Comparison of ENCODE assay signal across 26 mouse cellular contexts in genomic region chr15:63559293-63559692, GRCm38 (mm10).
A peak's percentile ranks its signal among the peaks of the same experiment; 100 is the strongest.
DNase-seq lines count a peak whose midpoint lies in the region; ATAC-seq and TF ChIP-seq lines count a peak whose summit lies in the region.
"Had no signal": no experiment of that assay in that cellular context is flagged by ENCODE, and none has a peak within 500 bp of the region (broad histone marks: within the 10 kb centered on the region; RNA-seq: fewer than 3 reads in every experiment).

No protein-coding gene starts in this region.

- no peak overlapping the region for H3K4me3 ChIP-seq in heart, embryonic 16.5 days (ENCODE audit: low read length)
- H3K4me3 ChIP-seq in heart, embryonic 12.5 days: no peak overlapping the region
- H3K4me3 ChIP-seq in thymus, adult 2 months (ENCODE audit: control insufficient read depth, insufficient read depth, low read length): no peak overlapping the region
- H3K4me3 ChIP-seq: embryonic facial prominence, embryonic 13.5 days; embryonic facial prominence, embryonic 15.5 days; forebrain, embryonic 13.5 days; forebrain, embryonic 15.5 days had no signal

- peaks cover 11% of the 10 kb centered on the region for H3K4me1 ChIP-seq in heart, embryonic 16.5 days (ENCODE audit: control insufficient read depth, insufficient read depth, low read length)
- no peaks in the 10 kb centered on the region for H3K4me1 ChIP-seq in heart, embryonic 12.5 days (replicated peaks)
- H3K4me1 ChIP-seq in thymus, adult 2 months (replicated peaks; ENCODE audit: control insufficient read depth, insufficient read depth, low read length): peaks cover 2% of the 10 kb centered on the region; the same call in 1 of the 2 replicates
- H3K4me1 ChIP-seq: embryonic facial prominence, embryonic 15.5 days; forebrain, embryonic 13.5 days; forebrain, embryonic 15.5 days had no signal

- H3K27me3 ChIP-seq in heart, embryonic 16.5 days (ENCODE audit: control insufficient read depth, insufficient read depth, low read length): no peaks in the 10 kb centered on the region
- no peaks in the 10 kb centered on the region for H3K27me3 ChIP-seq in heart, embryonic 12.5 days (replicated peaks)
- no peaks in the 10 kb centered on the region for H3K27me3 ChIP-seq in thymus, adult 2 months (ENCODE audit: control insufficient read depth, insufficient read depth, low read length)
- H3K27me3 ChIP-seq: CH12.LX; embryonic facial prominence, embryonic 13.5 days; embryonic facial prominence, embryonic 15.5 days; forebrain, embryonic 13.5 days; forebrain, embryonic 15.5 days; Patski had no signal

- WGBS in heart, embryonic 16.5 days: 75% methylated on average over 2 of the region's 2 CpGs
- WGBS in heart, embryonic 12.5 days: 69% methylated on average over 2 of the region's 2 CpGs
- 57% methylated on average over 2 of the region's 2 CpGs for WGBS in thymus, adult 2 months

- no peak for TF ChIP-seq POLR2A in thymus, adult 2 months (IDR thresholded peaks at IDR 0.05; ENCODE audit: control insufficient read depth, extremely low read depth, insufficient read depth, low read length, poor library complexity)

- peak; percentile 3 for DNase-seq in thymus, adult 2 months
- no peak for DNase-seq in thymus, postnatal 25 days
- DNase-seq in 3T3-L1 (ENCODE audit: low read depth, low spot score): peak; percentile 12
- no peak for DNase-seq in urinary bladder, postnatal 10 days (ENCODE audit: low spot score)
- no peak for DNase-seq in natural killer cell, adult 2 months (ENCODE audit: low spot score in 2 of 2)
- DNase-seq: adrenal gland, adult 8-10 months; B cell, adult 2 months; cerebellum, adult 11-12 months; cerebellum, adult 2 months; cerebellum, adult 9-10 months; cerebellum, postnatal 10 days; cerebellum, postnatal 25 days; embryo, embryonic 11 days; forebrain, postnatal 0 days had no signal

- TF ChIP-seq CTCF in thymus, adult 2 months (IDR thresholded peaks at IDR 0.05; ENCODE audit: borderline replicate concordance, control insufficient read depth, extremely low read depth, insufficient read depth, low read length, poor library complexity): no peak

- no peaks in the 10 kb centered on the region for H3K36me3 ChIP-seq in heart, embryonic 16.5 days (ENCODE audit: control insufficient read depth, insufficient read depth)
- H3K36me3 ChIP-seq in heart, embryonic 12.5 days: no peaks in the 10 kb centered on the region
- no peaks in the 10 kb centered on the region for H3K36me3 ChIP-seq in thymus, adult 2 months (ENCODE audit: control insufficient read depth, insufficient read depth, low read length)
- H3K36me3 ChIP-seq: embryonic facial prominence, embryonic 13.5 days; embryonic facial prominence, embryonic 15.5 days; forebrain, embryonic 15.5 days; G1E had no signal

- no peak overlapping the region for H3K9ac ChIP-seq in heart, embryonic 16.5 days (ENCODE audit: low read length)
- H3K9ac ChIP-seq in heart, embryonic 12.5 days: no peak overlapping the region
- H3K9ac ChIP-seq: embryonic facial prominence, embryonic 13.5 days; embryonic facial prominence, embryonic 15.5 days; forebrain, embryonic 13.5 days; forebrain, embryonic 15.5 days; forebrain, postnatal 0 days had no signal

- H3K4me2 ChIP-seq in heart, embryonic 16.5 days (ENCODE audit: low read depth, low read length): no peak overlapping the region
- no peak overlapping the region for H3K4me2 ChIP-seq in heart, embryonic 12.5 days
- H3K4me2 ChIP-seq: embryonic facial prominence, embryonic 13.5 days; embryonic facial prominence, embryonic 15.5 days; forebrain, embryonic 13.5 days; forebrain, embryonic 15.5 days had no signal

- ATAC-seq in heart, embryonic 16.5 days (replicated peaks; ENCODE audit: extremely low read depth, insufficient read depth, low FRiP score): no peak
- no peak for ATAC-seq in heart, embryonic 12.5 days (ENCODE audit: insufficient number of reproducible peaks, low FRiP score)
- ATAC-seq in common myeloid progenitor, adult 5-6 weeks (replicated peaks; ENCODE audit: low read depth, poor library complexity, severe bottlenecking): peak; percentile 54
- ATAC-seq: activated CD4-positive, CD25-positive, alpha-beta regulatory T cell, adult 4 months; CD4-positive, CD25-positive, alpha-beta regulatory T cell, adult 4 months; forebrain, embryonic 13.5 days; forebrain, embryonic 15.5 days; forebrain, postnatal 0 days; Patski had no signal

- no peaks in the 10 kb centered on the region for H3K9me3 ChIP-seq in heart, embryonic 16.5 days (replicated peaks; ENCODE audit: control insufficient read depth, low read length)
- no peaks in the 10 kb centered on the region for H3K9me3 ChIP-seq in heart, embryonic 12.5 days (replicated peaks)
- H3K9me3 ChIP-seq: embryonic facial prominence, embryonic 13.5 days; embryonic facial prominence, embryonic 15.5 days; forebrain, embryonic 13.5 days; forebrain, embryonic 15.5 days; G1E had no signal

- peak overlapping the region; percentile 23; the same call in 1 of the 2 replicates for H3K27ac ChIP-seq in heart, embryonic 16.5 days (ENCODE audit: low read length)
- no peak overlapping the region for H3K27ac ChIP-seq in heart, embryonic 12.5 days (ENCODE audit: poor library complexity, severe bottlenecking)
- no peak overlapping the region for H3K27ac ChIP-seq in thymus, adult 2 months (ENCODE audit: control insufficient read depth, insufficient read depth, low read length)
- H3K27ac ChIP-seq: embryonic facial prominence, embryonic 13.5 days; embryonic facial prominence, embryonic 15.5 days; forebrain, embryonic 13.5 days; forebrain, embryonic 15.5 days had no signal

Comparison
In these comparisons a context has a peak if more than half of its experiments do, and no peak if none do; other contexts are left out.
1. DNase-seq: peak in thymus, adult 2 months (single experiment) and 3T3-L1 (single experiment); none in thymus, postnatal 25 days (single experiment), urinary bladder, postnatal 10 days (single experiment) and natural killer cell, adult 2 months (0 of 2).